Mouse (Mus musculus) embryo, embryonic 9.5 days (tissue): ENCODE data around the gene Klhl29.

ENCODE experiments used
- DNase-seq: peaks from one replicate; pipeline ENCODE4 v3.0.0-alpha.2; 2017; ENCODE audit errors: extremely low spot score

Klhl29 gene

DNA sequence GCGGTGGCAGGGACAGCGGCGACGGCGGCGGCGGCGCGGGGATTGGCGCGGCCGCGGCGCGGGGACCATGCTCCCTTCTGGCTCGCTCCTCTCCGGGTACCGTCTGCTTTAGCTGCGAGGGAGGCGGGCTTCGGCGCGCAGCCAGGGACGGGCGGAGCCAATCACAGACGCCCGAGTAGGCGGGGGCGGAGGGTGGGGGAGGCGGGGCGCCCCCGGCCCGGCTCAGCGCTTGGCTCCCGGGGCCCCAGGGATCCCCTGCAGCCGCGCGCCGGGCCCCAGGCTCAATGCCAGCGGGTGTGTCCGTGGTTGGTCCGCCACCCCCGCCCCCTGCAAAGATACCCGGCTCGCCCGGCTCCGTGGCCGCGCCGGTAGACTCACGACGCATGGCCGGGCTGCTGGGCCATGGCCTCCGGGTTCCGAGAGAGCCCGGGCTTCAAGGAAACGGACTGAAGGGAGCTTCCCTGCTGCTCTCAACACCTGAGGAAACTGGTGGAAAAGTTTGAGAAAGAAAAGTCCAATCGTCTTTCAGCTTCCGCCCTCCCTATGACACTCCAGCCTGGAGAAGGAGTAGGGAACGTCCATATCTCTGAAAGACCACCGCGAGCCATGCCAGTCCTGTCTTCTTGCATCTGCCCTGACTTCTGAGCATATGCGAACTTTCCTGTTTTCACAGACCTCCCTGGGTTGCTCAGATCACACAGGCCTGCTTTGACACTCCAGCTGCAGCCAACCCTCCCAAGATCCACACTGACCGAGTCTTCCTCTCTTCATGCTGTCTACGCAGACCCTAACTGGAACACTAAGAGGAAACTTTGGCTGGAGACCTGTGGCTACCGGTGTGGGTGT is at the start of gene Klhl29:
Gene Klhl29, minus strand, starts transcription at position 67 of the 846 bp plus-strand sequence.
- peak; percentile 82 for DNase-seq

DNA sequence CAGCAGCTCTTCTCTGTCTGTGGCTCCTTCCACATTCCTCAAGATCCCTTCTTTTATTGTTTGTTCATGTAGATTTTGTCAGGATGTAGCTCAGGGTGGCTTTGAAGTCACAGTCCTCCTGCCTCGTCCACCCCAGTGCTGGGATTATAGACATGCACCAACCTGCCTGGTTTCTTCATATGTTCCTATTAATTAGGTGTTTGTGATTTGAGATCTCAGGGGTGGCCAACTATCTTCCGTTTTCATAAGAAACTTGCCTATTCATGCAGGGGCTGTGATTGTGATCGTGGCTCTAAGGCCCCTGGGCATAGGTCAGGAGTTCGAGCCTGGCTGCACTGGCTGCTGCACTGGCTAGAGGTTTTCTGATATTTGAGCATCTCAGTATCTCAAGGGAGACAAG is 49.8 kb upstream of the Klhl29 start:
- no peak for DNase-seq

DNA sequence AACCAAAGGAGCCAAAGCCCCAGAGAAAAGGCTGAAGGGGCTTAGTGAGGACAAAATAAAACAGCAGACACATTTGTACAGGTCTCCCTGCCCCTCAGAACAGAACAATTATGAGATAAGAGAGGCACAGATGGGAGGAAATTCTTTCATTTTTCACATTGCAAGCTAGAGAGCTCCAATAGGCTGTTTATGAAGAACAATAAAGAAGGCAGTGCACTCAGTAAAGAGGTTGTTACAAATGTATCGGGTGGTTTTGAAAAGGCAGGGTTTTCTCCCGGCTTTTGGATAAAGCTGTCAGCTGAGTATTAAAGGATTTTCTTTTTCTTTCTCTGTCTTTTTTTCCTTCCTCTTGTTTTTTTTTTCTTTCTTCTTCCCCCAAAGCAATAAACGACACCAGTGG is 40.3 kb upstream of the Klhl29 start:
- DNase-seq = no peak

DNA sequence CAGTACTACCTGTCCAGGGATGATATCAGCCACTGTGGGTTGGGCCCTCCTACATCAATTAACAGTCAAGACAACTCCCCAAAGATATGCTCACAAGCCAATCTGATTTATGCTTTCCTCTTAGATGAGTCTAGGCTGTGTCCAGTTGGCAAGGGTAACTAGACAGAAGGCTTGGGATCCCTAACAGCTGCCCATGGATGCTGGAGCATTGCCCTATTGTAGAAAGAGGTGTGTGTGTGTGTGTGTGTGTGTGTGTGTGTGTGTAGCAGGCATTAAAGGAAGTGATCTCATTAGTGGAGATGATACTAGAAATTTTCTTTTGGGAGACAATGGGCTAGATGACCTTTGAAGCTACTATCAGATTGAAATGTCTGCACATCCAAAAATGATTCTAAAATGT is 38.5 kb upstream of the Klhl29 start:
- DNase-seq = no peak

DNA sequence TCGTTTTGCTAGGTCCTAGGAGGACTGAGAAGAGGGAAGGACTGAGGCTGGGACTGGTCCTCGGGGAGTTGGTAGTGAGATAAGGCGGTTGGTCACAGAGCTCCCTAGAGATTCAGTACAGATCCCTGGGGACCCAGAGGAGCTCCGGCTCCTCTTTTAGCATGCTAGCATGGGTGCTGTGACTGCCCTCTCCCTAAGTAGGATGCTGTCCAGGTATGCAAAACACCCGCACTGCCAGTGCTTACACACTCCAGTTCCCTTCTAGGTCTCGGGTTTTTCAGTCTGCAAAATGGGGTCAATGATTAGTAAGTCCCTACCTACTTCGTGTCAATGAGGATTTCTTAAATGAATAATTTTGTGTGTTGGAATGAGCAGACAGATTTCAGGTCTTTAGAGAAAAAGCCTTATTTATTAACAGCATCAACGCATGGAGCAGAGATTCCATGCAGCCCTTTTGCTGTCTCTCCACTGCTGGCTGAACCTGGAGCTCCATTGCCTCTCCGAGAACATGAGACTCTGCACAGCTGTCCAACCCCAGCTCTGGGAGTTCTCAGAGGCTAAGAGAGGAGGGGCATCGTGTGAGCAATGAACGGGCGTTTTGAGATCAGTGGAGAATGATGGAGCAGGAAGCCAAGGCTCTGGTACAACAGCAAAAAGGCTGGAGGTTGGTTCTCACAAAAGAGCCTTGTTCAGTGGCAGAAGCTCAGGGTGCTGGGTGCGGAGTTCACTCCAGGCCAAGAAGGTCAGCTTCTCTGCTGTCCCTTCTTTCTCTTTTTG is 36.5 kb upstream of the Klhl29 start:
- no peak for DNase-seq

DNA sequence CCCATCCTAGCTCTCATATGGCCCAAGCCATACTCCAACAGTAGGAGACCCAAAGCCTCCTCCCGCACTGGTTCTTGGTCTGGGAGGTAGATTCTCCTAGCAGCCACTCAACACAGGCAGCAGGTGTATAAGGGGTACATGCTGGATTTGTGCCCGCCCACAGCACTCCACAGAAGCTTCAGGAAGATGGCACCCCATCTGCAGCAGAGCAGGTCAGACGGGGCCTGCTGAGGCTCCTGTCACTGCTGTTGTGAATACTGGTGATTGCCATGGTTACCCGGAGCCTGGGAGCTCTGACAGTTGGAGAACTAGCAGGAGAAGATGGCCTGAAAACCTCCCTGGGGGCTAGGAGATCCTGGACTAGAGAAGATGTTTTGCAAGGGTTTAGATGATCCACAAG is 35.9 kb upstream of the Klhl29 start:
- no peak for DNase-seq

DNA sequence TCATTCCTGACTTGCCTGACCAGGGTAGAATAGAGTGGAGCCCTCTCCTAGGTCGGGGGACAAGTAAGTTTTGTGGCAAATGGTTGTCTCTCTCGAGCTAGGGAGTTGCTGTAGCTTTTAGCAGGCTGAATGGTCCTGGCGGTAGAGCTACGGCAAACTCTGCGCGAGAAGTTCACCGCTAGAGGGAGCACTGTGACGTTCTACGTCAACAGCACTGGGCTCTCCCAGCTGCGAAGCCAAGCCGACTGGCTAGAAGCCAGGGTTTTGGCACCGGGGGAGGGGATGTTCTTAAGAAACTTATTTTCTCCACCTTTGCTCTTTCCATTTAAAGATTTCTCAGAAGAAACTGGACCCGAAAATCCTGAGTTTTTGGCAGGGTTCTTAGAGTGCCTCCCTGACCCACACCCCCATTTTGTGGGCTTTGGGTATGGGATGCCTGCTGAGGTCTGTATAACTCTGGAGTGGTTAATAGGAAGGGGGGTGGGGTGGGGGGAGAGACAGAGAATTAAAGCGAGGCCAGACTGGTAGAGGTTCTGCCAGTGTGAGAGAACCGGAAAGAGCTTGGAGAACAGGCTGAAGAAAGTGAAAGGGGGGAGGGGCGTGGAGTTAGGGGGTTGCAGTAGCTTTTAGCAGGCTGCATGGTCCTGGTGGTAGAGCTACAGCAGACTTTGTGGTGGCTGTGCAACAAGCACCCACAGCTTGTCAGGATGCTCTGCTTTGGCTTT is 35.1 kb upstream of the Klhl29 start:
- DNase-seq = peak; percentile 80

DNA sequence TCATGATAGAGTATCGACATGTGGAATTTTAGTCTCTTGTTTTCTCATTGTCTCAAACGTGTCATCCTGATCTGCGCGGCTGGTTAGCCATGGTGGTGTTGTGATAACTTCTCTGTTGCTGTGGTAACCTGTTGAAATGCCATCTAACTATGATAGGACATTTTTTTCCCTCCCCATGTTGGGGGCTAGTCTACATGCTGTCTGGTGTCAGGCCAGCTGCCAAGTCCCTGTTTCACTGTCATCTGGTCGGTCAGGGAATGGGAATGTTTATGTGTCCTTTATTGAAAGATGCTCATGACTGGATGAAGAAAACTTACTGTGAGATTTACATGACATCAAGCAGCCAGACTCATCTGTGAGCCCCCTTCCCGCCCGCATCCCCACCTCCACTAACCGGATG is 31.7 kb upstream of the Klhl29 start:
- no peak for DNase-seq

DNA sequence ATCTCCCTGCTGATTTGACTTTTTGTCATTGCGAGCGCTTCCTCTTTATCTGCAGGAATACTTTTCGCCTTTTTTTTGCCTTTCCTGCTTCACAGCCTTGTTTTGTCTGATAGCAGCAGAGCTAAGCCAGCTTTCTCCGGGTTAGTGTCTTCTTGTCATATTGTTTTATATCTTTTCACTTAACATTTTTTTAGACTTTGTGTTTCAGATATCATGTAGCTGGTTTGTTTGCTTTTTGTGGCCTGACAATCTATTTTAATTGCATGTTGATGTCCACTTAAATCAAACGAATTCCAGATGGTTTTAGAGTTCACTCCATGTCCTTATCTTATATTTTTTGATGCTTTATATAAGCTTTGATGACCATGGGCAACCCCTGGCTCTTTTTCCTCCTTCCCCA is 21.9 kb upstream of the Klhl29 start:
- no peak for DNase-seq

DNA sequence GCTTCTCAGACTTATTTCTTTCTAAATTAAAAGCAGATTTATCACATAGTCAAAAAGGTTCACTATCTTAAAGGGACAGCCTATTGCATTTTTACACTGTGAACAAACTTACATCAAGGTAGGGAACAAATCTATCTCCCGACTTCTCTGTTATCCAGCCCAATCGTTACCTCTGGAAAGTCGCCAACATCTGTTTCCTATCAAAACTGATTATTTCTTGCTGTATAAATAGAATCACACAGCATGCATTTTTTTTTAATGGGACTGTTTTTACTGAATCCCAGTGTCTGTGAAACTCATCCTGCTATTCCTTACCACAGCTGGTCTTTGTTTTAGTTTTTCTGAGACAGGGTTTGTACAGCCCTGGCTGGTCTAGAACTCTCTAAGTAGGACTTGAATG is 19.7 kb upstream of the Klhl29 start:
- no peak for DNase-seq

DNA sequence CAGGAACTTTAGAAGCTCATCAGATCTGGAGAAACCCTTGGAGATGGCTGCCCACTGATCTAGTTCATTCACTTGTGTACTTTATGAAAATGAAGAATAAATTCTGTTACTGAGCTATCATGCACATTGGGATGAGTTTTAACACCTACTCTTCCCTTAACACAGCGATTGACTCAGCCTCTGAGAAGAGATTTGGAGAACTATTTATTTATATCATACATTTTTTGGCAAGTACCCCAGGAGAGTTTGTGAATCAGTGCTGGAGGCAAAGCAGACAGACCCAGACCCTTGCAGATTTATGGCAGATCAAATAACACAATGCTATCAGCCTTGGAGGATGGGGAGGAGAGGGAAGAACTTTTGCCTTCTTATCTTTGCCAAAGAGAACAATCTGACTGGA is 11.6 kb upstream of the Klhl29 start:
- no peak for DNase-seq

DNA sequence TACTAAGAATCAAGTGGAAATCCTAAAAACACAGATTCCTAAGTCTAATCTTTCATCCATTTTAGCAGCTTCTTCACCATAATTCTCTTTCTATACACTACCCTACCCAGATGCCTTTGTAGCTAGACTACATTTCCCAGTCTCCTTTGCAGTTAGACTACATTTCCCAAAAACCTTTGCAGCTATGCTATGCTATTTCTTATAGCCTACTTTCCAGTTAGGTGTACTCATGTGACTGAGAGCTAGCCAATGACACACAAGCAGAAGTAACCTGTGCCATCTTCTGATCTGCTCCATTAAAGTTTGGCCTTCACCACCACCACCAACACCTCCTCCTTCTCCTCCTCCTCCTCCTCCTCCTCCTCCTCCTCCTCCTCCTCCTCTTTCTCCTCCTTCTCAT is 11.2 kb upstream of the Klhl29 start:
- DNase-seq = no peak

DNA sequence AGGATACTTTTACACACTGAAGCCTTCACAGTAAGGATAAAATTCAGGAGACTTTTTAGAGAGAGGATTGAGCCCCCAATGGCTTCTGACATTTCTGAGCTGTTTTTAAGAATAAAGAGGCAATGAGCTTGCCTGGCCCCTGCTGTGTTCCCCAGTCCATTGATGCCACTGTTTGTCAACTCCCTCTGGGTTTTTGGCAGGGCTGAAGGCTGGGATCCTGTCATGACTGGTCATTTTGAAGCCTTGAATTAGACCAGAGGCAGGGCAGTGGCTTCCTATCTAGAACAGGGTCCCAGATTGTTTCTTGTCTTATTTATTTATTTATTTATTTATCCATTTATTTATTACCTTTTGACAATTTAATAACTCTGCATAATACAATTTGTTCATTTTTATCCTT is 6.2 kb upstream of the Klhl29 start:
- no peak for DNase-seq

DNA sequence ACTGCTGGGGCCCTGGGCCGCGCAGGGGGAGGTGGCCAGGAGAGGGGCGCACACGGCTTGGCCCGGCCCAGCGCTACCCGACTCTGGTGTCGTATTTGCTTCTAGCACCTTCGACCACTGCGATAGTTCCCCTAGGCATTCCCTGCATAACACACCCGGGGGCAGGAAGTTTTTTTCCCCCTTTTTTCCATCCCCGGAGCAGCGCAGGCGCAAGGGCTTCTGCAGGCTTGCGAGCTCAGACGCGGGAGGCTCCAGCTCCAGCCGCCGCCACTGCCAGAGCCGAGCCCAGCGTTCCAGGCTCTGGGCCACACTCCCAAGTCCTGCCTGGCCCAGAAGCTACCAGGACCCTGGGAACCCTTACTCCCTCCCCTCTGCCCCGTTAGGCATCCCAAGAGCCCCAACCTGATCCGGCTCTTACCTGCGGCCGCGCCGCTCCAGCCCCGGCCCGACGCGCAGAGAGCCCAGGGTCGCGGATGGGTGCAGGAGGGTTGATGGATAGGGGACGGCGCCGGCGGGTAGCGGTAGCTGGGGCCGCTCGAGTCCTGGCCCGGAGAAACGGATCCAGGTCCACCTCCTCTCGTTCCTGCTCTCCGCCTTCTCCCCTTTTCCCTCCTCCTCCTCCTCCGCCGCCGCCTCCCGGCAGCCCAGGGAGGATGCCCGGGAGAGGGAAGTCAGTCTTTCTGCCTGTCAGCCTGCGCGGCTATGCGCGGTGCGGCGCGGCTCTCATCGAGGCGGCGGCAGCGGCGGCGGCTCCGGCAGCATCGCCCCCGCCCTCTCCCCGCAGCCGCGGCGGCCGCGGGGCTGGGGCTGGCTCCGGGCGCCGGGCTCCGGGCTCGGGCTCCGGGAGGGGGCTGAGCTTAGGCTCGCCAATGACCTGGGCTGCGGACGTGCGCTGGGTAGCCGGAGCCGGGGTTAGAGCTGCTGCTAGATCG is 532 bp downstream of the Klhl29 start:
- DNase-seq = peak; percentile 60

DNA sequence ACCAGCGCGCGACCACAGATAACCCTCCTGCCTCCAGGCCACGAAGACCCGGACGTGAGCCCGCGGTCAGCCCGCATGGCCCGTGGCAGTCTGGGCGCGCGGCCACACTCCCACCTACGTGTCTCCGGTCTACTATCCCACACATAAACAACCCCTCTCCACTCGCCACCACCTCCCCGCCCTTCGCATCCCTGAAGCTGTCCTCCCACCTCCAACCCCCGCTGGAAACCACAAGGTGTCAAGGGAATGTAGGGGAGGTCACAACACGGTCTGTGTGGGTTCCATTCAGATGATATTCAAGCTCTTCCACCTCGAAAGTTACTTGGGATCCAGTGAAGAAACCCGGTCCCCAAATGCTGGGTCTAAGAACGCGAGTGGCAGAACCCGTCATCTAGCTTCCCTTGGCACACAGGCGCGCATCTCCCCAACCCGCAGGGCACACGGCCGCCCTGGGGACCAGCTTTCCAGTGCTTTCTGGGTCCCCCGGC is 1.2 kb downstream of the Klhl29 start:
- DNase-seq = peak; percentile 61

DNA sequence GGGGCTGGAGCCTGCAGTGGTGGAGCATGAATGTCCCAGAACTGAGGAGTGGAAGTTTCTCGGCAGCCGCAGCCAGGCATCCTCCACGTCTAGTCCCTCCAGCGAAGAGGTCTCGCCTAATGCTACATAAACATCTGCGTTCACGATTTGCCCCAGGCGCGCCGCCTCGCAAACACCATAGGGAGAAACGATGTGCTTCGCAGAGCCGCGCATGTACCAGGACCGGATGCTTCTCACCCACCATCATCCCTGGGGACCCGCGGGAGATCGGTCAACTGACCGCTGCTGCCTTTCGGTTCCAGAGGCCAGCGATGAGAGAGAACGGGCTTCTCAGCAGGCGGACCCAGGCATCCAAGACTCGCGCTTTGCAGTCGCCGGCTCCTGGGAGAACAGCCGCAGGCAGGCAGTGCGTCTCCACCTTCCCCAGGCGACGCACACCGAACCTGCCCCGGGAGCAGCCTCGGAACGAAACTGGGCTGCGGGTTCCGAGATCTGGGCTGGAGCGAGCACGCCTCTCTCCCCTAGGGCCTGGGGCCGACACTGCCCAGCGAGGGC is 1.8 kb downstream of the Klhl29 start:
- DNase-seq = peak; percentile 64

DNA sequence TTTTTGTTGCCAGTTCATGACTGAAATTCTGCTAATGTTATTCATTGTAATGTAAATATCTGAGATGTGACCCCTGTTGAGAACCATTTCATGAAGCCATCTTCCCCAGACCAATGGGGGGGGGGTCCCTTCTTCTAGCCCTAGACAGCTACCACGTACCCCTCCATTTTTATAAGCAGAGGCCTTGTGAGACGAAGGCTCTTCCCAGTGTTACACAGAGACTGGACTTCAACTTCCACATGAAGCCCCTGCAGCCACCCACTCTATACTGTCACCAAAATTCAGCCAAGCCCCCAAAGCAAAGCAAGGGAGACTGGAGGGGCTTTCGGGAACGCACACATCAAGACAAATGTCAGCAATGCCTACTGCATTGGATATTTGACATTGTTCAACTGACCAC is 6.1 kb downstream of the Klhl29 start:
- DNase-seq = no peak

DNA sequence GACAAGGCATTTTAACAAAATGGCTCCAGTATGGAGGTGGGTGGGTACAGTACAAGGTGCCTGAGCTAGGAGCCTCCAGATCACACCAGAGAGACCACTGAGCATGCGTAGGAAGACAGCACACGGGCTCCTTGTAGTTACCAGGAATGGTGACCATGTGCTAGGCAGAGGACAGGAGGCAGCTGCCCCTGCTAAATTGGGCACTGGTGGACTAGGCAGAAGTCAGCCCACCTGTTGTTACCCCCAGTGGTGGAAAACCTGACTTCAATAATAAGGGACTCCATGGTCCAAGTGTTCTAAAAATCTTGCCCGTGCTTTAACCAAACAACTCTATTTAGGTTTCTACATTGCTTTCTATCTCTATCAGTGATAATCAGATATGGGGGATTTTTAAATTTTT is 10.6 kb downstream of the Klhl29 start:
- no peak for DNase-seq

DNA sequence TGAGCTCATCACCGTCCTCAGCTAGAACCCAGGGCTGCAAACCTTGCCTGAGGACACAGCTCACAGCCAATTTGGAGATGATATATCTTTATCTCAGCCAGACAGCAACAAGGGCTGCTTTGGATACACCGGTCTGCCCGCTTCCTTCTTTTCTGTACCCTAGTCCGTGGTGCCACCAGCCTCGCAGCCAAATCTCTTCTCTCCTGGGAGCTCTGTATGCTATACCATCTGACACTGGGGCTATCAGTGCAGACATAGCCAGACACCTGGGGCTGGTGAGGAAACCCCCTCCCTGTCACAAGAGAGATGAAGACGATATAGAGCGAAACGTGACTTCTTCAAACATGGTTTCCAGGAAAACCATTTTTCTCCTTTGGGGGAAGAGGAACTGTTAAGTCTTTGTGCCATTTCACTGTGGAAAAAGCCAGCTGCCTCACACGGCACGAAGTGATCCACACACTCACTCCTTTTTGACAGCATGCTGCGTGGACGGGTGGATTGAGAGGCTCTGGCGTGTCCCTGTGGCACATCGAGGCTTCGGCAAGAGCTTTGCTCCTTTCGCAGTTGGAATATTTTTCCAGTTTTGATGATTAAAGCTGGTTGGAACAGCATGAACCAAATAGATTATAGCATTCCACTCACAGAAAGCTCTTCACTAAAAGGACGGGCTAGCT is 11.4 kb downstream of the Klhl29 start:
- DNase-seq = no peak

DNA sequence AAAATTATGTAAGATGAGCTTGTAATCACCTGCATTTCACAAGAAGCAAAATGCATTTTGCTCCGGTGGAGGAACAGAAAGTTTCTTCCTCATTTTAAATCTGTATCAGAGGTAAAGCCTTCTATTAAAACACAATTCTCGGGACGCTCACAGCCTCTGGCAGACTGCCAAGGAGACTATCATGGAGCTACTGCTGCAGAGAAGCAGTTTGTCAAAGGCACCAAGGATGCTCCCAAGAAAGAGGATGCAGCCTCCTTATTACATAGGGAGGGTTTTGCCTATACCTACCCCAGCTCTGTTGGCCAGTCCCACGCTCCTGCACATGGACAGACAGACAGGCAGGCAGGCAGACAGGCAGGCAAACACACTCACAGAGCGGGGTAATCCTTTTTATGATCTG is 16.4 kb downstream of the Klhl29 start:
- no peak for DNase-seq
